Mouse (Mus musculus): ENCODE results near the gene Vti1a. TPM values are rescaled to one million over a fixed set of nuclear protein-coding genes. Genes with fewer than 3 reads are reported as not detected.

Gene Vti1a
- polyA plus RNA-seq, 1 experiment from 2014 or later, result 26.1 TPM

DNA sequence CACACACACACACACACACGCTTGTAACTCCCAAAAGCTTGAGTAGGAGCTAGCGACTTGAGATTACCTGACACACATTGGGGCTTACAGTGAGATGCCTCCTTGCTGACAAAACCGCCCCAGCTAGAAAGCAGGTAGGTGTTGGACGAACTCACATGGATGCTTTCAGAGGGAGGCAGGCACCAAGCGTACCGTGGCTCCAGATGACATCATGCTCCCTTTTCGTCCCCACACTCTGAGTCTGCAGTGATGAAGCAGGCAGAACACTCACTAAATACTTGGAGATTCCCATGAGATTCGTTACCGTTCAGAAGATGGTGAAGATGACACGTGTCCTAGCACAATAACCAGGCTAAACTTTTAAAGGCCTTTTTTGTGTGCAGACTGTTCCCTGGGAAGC, 245.4 kb downstream of the Vti1a start:
- H3K27ac ChIP-seq (ENCODE audit: low read depth, low read length), result no peak overlapping the region
- ATAC-seq (ENCODE audit: insufficient read depth, low FRiP score, low TSS enrichment) (no peak), DNase-seq (ENCODE audit: low spot score) (no peak)
- H3K27me3 ChIP-seq (ENCODE audit: control insufficient read depth, insufficient read depth, low read length), result no peaks in the 10 kb centered on the region
- H3K9ac ChIP-seq (ENCODE audit: low read length), result no peak overlapping the region
- no peak overlapping the region for H3K4me3 ChIP-seq (ENCODE audit: low read depth, low read length)
- no peaks in the 10 kb centered on the region for H3K9me3 ChIP-seq (ENCODE audit: control insufficient read depth, low read length)
- peaks cover 8% of the 10 kb centered on the region for H3K4me1 ChIP-seq (ENCODE audit: control insufficient read depth, insufficient read depth, low read length)
- H3K36me3 ChIP-seq (ENCODE audit: control insufficient read depth, insufficient read depth, low read length), result no peaks in the 10 kb centered on the region
- WGBS, result 91% methylated on average over 10 of the region's 10 CpGs
- no peak overlapping the region for H3K4me2 ChIP-seq (ENCODE audit: low read depth)

DNA sequence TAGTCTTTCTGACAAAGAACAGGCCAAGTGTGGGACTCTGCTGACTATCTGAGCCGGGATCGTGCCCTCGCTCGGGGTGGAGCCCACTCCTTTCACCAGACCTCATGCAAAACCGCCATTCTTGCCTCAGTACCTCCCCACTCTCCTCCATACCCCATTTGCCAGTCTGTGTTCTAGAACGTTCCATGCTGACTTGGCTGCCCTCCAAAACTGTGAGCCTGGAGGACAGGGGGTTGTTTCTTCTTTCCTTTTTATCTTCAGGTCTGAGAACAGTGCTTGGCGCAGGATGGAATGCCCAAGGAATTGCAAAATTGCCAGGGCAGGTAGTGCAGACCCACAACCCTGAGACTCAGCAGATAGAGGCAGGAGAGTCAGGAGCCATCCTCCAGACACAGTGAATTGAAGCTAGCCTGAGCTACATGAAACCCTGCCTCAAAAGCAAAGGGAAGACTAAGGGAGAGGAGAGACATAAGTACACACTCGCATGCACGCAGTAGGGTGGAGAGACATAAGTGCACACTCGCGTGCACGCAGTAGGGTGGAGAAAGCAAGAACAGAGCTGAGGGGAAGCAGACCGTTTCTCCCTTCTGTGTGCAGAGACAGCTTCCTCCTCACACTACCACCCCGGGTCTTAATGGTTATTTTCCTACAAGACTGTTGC, 246.5 kb downstream of the Vti1a start:
- no peaks in the 10 kb centered on the region for H3K36me3 ChIP-seq (ENCODE audit: control insufficient read depth, insufficient read depth, low read length)
- H3K4me1 ChIP-seq (ENCODE audit: control insufficient read depth, insufficient read depth, low read length), result peaks cover 3% of the 10 kb centered on the region; the same call in 1 of the 2 replicates
- no peaks in the 10 kb centered on the region for H3K9me3 ChIP-seq (ENCODE audit: control insufficient read depth, low read length)
- DNase-seq (ENCODE audit: low spot score), result no peak
- H3K27ac ChIP-seq (ENCODE audit: low read depth, low read length), result no peak overlapping the region
- H3K27me3 ChIP-seq (ENCODE audit: control insufficient read depth, insufficient read depth, low read length), result no peaks in the 10 kb centered on the region
- H3K9ac ChIP-seq (ENCODE audit: low read length), result no peak overlapping the region
- H3K4me2 ChIP-seq (ENCODE audit: low read depth), result no peak overlapping the region
- no peak overlapping the region for H3K4me3 ChIP-seq (ENCODE audit: low read depth, low read length)
- no peak for ATAC-seq (ENCODE audit: insufficient read depth, low FRiP score, low TSS enrichment)
- 93% methylated on average over 14 of the region's 14 CpGs for WGBS

DNA sequence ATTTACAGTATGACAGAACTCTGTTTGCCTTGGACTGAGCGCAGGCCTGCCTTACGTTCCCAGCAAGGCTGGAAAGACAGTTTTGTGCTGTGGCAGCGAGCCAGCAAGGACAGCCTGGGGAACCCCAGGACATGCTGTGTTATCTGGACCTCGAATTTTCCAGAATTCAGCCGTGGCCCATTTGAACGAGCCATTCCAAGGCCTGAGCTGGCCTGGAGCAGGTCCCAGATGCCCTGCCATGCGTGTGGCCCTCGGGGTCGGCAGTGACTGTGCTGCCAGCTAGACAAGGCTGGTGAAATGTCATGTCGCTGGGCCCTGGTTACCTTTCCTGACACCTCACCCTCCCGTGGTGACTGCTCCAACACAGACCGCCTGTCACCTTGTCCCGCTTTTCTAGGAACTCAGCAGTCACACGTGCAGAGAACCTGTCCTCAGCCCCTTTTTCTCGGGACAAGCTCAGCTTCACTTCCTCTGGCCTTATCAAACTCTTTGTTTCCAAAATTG, 247.1 kb downstream of the Vti1a start:
- H3K9ac ChIP-seq (ENCODE audit: low read length), result no peak overlapping the region
- H3K9me3 ChIP-seq (ENCODE audit: control insufficient read depth, low read length), result no peaks in the 10 kb centered on the region
- H3K27ac ChIP-seq (ENCODE audit: low read depth, low read length), result no peak overlapping the region
- H3K4me2 ChIP-seq (ENCODE audit: low read depth), result no peak overlapping the region
- ATAC-seq (ENCODE audit: insufficient read depth, low FRiP score, low TSS enrichment), result no peak
- WGBS, result 80% methylated on average over 15 of the region's 15 CpGs
- no peak overlapping the region for H3K4me3 ChIP-seq (ENCODE audit: low read depth, low read length)
- H3K36me3 ChIP-seq (ENCODE audit: control insufficient read depth, insufficient read depth, low read length), result no peaks in the 10 kb centered on the region
- DNase-seq (ENCODE audit: low spot score), result no peak
- peaks cover 3% of the 10 kb centered on the region; the same call in 1 of the 2 replicates for H3K4me1 ChIP-seq (ENCODE audit: control insufficient read depth, insufficient read depth, low read length)
- H3K27me3 ChIP-seq (ENCODE audit: control insufficient read depth, insufficient read depth, low read length), result no peaks in the 10 kb centered on the region

DNA sequence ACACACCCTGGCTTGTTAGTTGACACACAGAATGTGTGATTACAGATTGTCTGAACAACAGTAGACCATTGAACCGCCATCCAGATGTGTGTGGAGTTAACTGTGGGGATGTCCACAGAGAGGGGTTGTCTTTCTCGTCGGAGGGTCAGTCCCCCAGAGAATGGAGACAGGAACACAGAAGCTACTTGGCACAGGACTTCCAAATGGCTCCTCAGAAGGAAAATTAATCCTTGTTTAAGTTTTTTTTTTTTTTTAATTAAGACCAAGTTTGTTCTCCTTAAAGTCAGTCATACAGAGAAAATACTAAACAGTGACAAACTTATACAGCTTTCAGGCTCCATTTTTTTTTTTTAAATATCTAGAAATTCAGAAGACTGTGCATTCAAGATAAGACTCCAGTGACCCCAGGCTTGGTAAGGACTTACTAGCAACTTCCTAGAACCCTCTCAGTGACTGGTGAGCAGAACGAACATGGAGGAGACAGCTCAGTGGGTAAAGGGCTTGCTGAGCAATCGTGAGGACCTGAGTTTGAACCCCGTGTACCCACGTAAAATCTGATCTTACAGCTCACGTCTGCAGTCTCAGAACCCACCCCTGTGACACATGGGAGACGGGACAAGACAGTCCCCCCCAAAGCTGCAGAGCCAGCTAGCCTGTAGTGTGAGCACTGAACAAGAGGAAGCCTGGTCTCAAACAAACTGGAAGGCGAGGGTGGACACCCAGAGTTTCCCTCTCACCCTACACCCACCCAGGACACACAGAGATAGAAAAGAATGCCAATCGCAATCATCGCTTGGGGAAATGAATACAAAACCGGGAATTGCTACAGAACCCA, 248.2 kb downstream of the Vti1a start:
- 74% methylated on average over 13 of the region's 13 CpGs for WGBS
- H3K9me3 ChIP-seq (ENCODE audit: control insufficient read depth, low read length), result no peaks in the 10 kb centered on the region
- H3K4me1 ChIP-seq (ENCODE audit: control insufficient read depth, insufficient read depth, low read length), result peaks cover 3% of the 10 kb centered on the region; the same call in 1 of the 2 replicates
- H3K4me3 ChIP-seq (ENCODE audit: low read depth, low read length), result no peak overlapping the region
- no peak overlapping the region for H3K9ac ChIP-seq (ENCODE audit: low read length)
- no peak for ATAC-seq (ENCODE audit: insufficient read depth, low FRiP score, low TSS enrichment)
- H3K27me3 ChIP-seq (ENCODE audit: control insufficient read depth, insufficient read depth, low read length), result no peaks in the 10 kb centered on the region
- H3K4me2 ChIP-seq (ENCODE audit: low read depth), result no peak overlapping the region
- no peak overlapping the region for H3K27ac ChIP-seq (ENCODE audit: low read depth, low read length)
- no peak for DNase-seq (ENCODE audit: low spot score)
- no peaks in the 10 kb centered on the region for H3K36me3 ChIP-seq (ENCODE audit: control insufficient read depth, insufficient read depth, low read length)

DNA sequence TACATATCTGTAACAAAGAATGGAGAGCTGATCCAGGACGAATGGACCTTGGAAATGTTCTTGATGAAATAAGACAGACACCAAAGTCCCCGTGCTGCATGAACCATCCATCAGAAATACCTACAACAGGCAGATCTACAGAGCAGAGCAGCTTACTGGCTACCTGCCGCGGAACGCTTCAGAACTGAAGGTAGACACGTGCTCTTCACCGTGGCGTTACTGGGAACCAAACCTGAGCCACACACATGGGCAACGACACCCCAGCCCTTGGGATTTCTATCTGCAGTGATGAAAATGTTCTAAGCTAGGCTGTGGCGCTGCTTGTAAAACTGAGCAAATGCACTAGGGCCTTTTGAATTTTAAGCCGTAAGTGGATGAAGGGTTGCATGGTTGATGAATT, 249.0 kb downstream of the Vti1a start:
- H3K4me3 ChIP-seq (ENCODE audit: low read depth, low read length), result no peak overlapping the region
- no peaks in the 10 kb centered on the region for H3K27me3 ChIP-seq (ENCODE audit: control insufficient read depth, insufficient read depth, low read length)
- no peak overlapping the region for H3K27ac ChIP-seq (ENCODE audit: low read depth, low read length)
- H3K36me3 ChIP-seq (ENCODE audit: control insufficient read depth, insufficient read depth, low read length), result no peaks in the 10 kb centered on the region
- no peak overlapping the region for H3K4me2 ChIP-seq (ENCODE audit: low read depth)
- H3K9me3 ChIP-seq (ENCODE audit: control insufficient read depth, low read length), result no peaks in the 10 kb centered on the region
- WGBS, result 90% methylated on average over 11 of the region's 11 CpGs
- H3K4me1 ChIP-seq (ENCODE audit: control insufficient read depth, insufficient read depth, low read length), result peaks cover 3% of the 10 kb centered on the region; the same call in 1 of the 2 replicates
- no peak for ATAC-seq (ENCODE audit: insufficient read depth, low FRiP score, low TSS enrichment)
- no peak overlapping the region for H3K9ac ChIP-seq (ENCODE audit: low read length)
- no peak for DNase-seq (ENCODE audit: low spot score)

DNA sequence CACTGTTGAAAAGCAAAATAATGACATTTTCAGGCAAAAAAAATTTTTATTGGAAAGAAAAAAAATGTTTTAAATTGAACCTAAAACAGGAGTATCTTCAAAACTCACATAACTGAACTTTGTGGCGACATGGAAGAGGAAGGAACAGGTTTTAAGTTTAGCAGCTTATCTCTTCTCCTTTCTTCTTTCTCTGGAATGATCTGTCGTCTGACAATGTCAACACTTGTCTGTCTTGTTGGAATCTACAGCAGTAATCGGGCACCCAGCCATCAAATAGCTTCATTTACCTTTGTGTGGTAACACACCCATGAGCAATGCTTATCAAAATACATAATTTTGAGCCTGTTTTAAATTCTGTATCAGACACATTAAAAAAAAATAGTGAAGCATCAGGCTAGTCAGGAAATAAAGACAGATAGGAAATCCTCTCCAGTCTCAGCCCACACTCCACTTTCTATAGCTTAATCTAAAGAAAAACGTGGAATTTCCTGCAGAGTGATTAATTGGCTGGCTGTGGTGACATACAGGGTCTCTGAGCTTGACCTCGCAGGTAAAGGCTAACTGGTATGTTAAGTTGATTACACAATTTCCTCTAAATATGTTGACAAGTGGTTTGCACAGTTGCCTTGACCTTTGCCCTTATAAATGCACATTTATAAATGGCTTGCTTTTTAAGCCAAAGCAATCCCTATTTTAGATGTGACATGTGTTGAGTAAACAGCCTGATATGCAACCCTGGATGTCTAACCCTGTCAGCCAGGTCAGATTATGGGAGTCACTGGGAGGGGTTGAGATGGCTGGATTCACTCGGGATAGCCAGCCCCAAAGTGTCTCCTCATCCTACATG, 249.7 kb downstream of the Vti1a start:
- ATAC-seq (ENCODE audit: insufficient read depth, low FRiP score, low TSS enrichment) (no peak), DNase-seq (ENCODE audit: low spot score) (no peak)
- no peak overlapping the region for H3K9ac ChIP-seq (ENCODE audit: low read length)
- H3K9me3 ChIP-seq (ENCODE audit: control insufficient read depth, low read length), result no peaks in the 10 kb centered on the region
- H3K27me3 ChIP-seq (ENCODE audit: control insufficient read depth, insufficient read depth, low read length), result no peaks in the 10 kb centered on the region
- peaks cover 3% of the 10 kb centered on the region; the same call in 1 of the 2 replicates for H3K4me1 ChIP-seq (ENCODE audit: control insufficient read depth, insufficient read depth, low read length)
- no peak overlapping the region for H3K27ac ChIP-seq (ENCODE audit: low read depth, low read length)
- H3K4me3 ChIP-seq (ENCODE audit: low read depth, low read length), result no peak overlapping the region
- no peak overlapping the region for H3K4me2 ChIP-seq (ENCODE audit: low read depth)
- 64% methylated on average over 6 of the region's 6 CpGs for WGBS
- H3K36me3 ChIP-seq (ENCODE audit: control insufficient read depth, insufficient read depth, low read length), result no peaks in the 10 kb centered on the region

DNA sequence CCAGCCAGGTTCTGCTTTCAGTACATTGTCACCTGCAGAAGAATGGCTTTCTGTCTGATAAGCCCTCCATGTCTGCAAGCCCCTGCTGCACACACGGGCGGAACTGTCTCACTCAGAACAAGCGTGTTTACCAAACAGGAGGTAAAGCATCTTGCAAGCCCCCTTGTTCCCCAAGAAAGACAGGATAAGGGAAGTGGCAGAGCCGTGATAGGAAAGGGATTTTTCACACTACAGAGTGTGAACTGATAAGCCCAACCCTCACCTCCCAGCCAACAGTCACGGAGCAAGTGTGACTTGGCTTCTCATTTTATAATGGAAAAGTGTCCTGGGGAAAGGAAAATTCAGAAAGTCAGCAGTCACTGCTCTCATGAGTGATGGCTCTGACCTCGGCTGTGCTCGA, 253.0 kb downstream of the Vti1a start:
- Histone ChIP-seq H3K36me3 (ENCODE audit: control insufficient read depth, insufficient read depth, low read length) (no peaks in the 10 kb centered on the region), H3K9ac (ENCODE audit: low read length) (no peak overlapping the region), H3K27ac (ENCODE audit: low read depth, low read length) (no peak overlapping the region), H3K9me3 (ENCODE audit: control insufficient read depth, low read length) (no peaks in the 10 kb centered on the region), H3K27me3 (ENCODE audit: control insufficient read depth, insufficient read depth, low read length) (no peaks in the 10 kb centered on the region), H3K4me1 (ENCODE audit: control insufficient read depth, insufficient read depth, low read length) (no peaks in the 10 kb centered on the region), H3K4me3 (ENCODE audit: low read depth, low read length) (no peak overlapping the region), H3K4me2 (ENCODE audit: low read depth) (no peak overlapping the region)
- ATAC-seq (ENCODE audit: insufficient read depth, low FRiP score, low TSS enrichment) (no peak), DNase-seq (ENCODE audit: low spot score) (no peak)
- 74% methylated on average over 7 of the region's 7 CpGs for WGBS

DNA sequence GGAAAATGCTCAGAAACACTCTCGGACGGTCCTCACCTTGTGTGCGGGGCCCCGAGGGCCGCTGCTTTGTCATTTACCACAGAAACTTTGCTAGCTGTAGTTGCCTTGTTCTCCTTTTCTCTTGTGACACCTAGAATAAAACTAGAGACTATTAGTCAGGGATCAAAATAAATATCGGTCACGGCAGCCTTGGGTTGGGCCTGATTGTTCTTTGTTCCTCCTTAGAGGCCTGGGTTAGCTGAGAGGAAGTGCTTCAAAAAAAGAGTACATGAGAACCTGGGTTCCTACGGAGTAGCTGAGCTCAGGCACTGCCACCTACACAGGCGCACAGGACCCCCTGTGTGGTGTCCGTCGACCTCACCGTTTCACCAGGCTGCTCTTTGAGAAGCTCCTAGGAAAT, 253.8 kb downstream of the Vti1a start:
- no peaks in the 10 kb centered on the region for H3K4me1 ChIP-seq (ENCODE audit: control insufficient read depth, insufficient read depth, low read length)
- 91% methylated on average over 12 of the region's 12 CpGs for WGBS
- H3K4me2 ChIP-seq (ENCODE audit: low read depth), result no peak overlapping the region
- no peak overlapping the region for H3K9ac ChIP-seq (ENCODE audit: low read length)
- DNase-seq (ENCODE audit: low spot score) (no peak), ATAC-seq (ENCODE audit: insufficient read depth, low FRiP score, low TSS enrichment) (no peak)
- H3K27ac ChIP-seq (ENCODE audit: low read depth, low read length), result no peak overlapping the region
- no peaks in the 10 kb centered on the region for H3K36me3 ChIP-seq (ENCODE audit: control insufficient read depth, insufficient read depth, low read length)
- no peak overlapping the region for H3K4me3 ChIP-seq (ENCODE audit: low read depth, low read length)
- H3K27me3 ChIP-seq (ENCODE audit: control insufficient read depth, insufficient read depth, low read length), result no peaks in the 10 kb centered on the region
- H3K9me3 ChIP-seq (ENCODE audit: control insufficient read depth, low read length), result no peaks in the 10 kb centered on the region

Measured in neural tube, embryonic 11.5 days (tissue).